Mouse (Mus musculus): ENCODE results near the gene Wwox. TPM values are rescaled to one million over a fixed set of nuclear protein-coding genes. Genes with fewer than 3 reads are reported as not detected.

The Wwox gene
- polyA plus RNA-seq, 1 experiment, result 13.5 TPM

- TF ChIP-seq POLR2A (IDR thresholded peaks at IDR 0.05; ENCODE audit: borderline replicate concordance, control insufficient read depth, low read depth, low read length) (no peak), CTCF (IDR thresholded peaks at IDR 0.05; ENCODE audit: control insufficient read depth, insufficient read depth, low read length) (no peak)
- no peak overlapping the region for H3K27ac ChIP-seq (ENCODE audit: control insufficient read depth, insufficient read depth, low read depth, low read length, poor library complexity)
Measured at GRCm38 (mm10) chr8:114579292-114579691, 139.8 kb downstream of the Wwox start.

GRCm38 (mm10) chr8:114580684-114581083, 141.2 kb downstream of the Wwox start:
- H3K27ac ChIP-seq (ENCODE audit: control insufficient read depth, insufficient read depth, low read depth, low read length, poor library complexity), result no peak overlapping the region

More at GRCm38 (mm10) chr8:114579292-114579691, 139.8 kb downstream of the Wwox start:
- WGBS, result 82% methylated on average over 10 of the region's 10 CpGs
- Histone ChIP-seq H3K4me3 (replicated peaks; ENCODE audit: control insufficient read depth, low read depth, low read length) (no peak overlapping the region), H3K4me1 (ENCODE audit: control insufficient read depth, insufficient read depth, low read length) (no peaks in the 10 kb centered on the region)

GRCm38 (mm10) chr8:114590336-114590867, 150.9 kb downstream of the Wwox start:
- H3K4me1 ChIP-seq (ENCODE audit: control insufficient read depth, insufficient read depth, low read length), result peaks cover 9% of the 10 kb centered on the region; the same call in 1 of the 2 replicates
- 90% methylated on average over 12 of the region's 12 CpGs for WGBS
- TF ChIP-seq CTCF (IDR thresholded peaks at IDR 0.05; ENCODE audit: control insufficient read depth, insufficient read depth, low read length), result no peak
- no peak for TF ChIP-seq POLR2A (IDR thresholded peaks at IDR 0.05; ENCODE audit: borderline replicate concordance, control insufficient read depth, low read depth, low read length)
- H3K27ac ChIP-seq (ENCODE audit: control insufficient read depth, insufficient read depth, low read depth, low read length, poor library complexity), result no peak overlapping the region
- no peak overlapping the region for H3K4me3 ChIP-seq (replicated peaks; ENCODE audit: control insufficient read depth, low read depth, low read length)

More at GRCm38 (mm10) chr8:114580684-114581083, 141.2 kb downstream of the Wwox start:
- no peak overlapping the region for H3K4me3 ChIP-seq (replicated peaks; ENCODE audit: control insufficient read depth, low read depth, low read length)
- WGBS, result 82% methylated on average over 1 of the region's 1 CpGs
- TF ChIP-seq CTCF (IDR thresholded peaks at IDR 0.05; ENCODE audit: control insufficient read depth, insufficient read depth, low read length) (no peak), POLR2A (IDR thresholded peaks at IDR 0.05; ENCODE audit: borderline replicate concordance, control insufficient read depth, low read depth, low read length) (no peak)
- H3K4me1 ChIP-seq (ENCODE audit: control insufficient read depth, insufficient read depth, low read length), result no peaks in the 10 kb centered on the region

- 0 out of 2 replicates have a peak overlapping the region, but pooled peaks have one; percentile 34 for H3K27ac ChIP-seq (ENCODE audit: control insufficient read depth, insufficient read depth, low read depth, low read length, poor library complexity)
- TF ChIP-seq CTCF (IDR thresholded peaks at IDR 0.05; ENCODE audit: control insufficient read depth, insufficient read depth, low read length) (no peak), POLR2A (IDR thresholded peaks at IDR 0.05; ENCODE audit: borderline replicate concordance, control insufficient read depth, low read depth, low read length) (no peak)
- peaks cover 9% of the 10 kb centered on the region; the same call in 1 of the 2 replicates for H3K4me1 ChIP-seq (ENCODE audit: control insufficient read depth, insufficient read depth, low read length)
- 39% methylated on average over 26 of the region's 26 CpGs for WGBS
- H3K4me3 ChIP-seq (replicated peaks; ENCODE audit: control insufficient read depth, low read depth, low read length), result no peak overlapping the region
Measured at GRCm38 (mm10) chr8:114591296-114592280, 152.1 kb downstream of the Wwox start.

GRCm38 (mm10) chr8:114593424-114594157, 154.1 kb downstream of the Wwox start:
- Histone ChIP-seq H3K4me3 (replicated peaks; ENCODE audit: control insufficient read depth, low read depth, low read length) (no peak overlapping the region), H3K4me1 (ENCODE audit: control insufficient read depth, insufficient read depth, low read length) (peaks cover 6% of the 10 kb centered on the region; the same call in 1 of the 2 replicates), H3K27ac (ENCODE audit: control insufficient read depth, insufficient read depth, low read depth, low read length, poor library complexity) (no peak overlapping the region)
- 64% methylated on average over 19 of the region's 19 CpGs for WGBS
- TF ChIP-seq POLR2A (IDR thresholded peaks at IDR 0.05; ENCODE audit: borderline replicate concordance, control insufficient read depth, low read depth, low read length) (no peak), CTCF (IDR thresholded peaks at IDR 0.05; ENCODE audit: control insufficient read depth, insufficient read depth, low read length) (no peak)

- peak overlapping the region; percentile 12; the same call in 1 of the 2 replicates for H3K27ac ChIP-seq (ENCODE audit: control insufficient read depth, insufficient read depth, low read depth, low read length, poor library complexity)
- peak overlapping the region; percentile 14 for H3K4me3 ChIP-seq (replicated peaks; ENCODE audit: control insufficient read depth, low read depth, low read length)
- TF ChIP-seq CTCF (IDR thresholded peaks at IDR 0.05; ENCODE audit: control insufficient read depth, insufficient read depth, low read length) (no peak), POLR2A (IDR thresholded peaks at IDR 0.05; ENCODE audit: borderline replicate concordance, control insufficient read depth, low read depth, low read length) (no peak)
- 35% methylated on average over 5 of the region's 5 CpGs for WGBS
- H3K4me1 ChIP-seq (ENCODE audit: control insufficient read depth, insufficient read depth, low read length), result peaks cover 6% of the 10 kb centered on the region; the same call in 1 of the 2 replicates
Measured at GRCm38 (mm10) chr8:114594811-114595210, 155.4 kb downstream of the Wwox start.

- H3K4me1 ChIP-seq (ENCODE audit: control insufficient read depth, insufficient read depth, low read length), result peaks cover 3% of the 10 kb centered on the region; the same call in 1 of the 2 replicates
- no peak overlapping the region for H3K4me3 ChIP-seq (replicated peaks; ENCODE audit: control insufficient read depth, low read depth, low read length)
- TF ChIP-seq CTCF (IDR thresholded peaks at IDR 0.05; ENCODE audit: control insufficient read depth, insufficient read depth, low read length), result no peak
- TF ChIP-seq POLR2A (IDR thresholded peaks at IDR 0.05; ENCODE audit: borderline replicate concordance, control insufficient read depth, low read depth, low read length), result no peak
- no peak overlapping the region for H3K27ac ChIP-seq (ENCODE audit: control insufficient read depth, insufficient read depth, low read depth, low read length, poor library complexity)
- WGBS, result 87% methylated on average over 10 of the region's 10 CpGs
Measured at GRCm38 (mm10) chr8:114599555-114599954, 160.1 kb downstream of the Wwox start.
